19 mouse cellular contexts compared by ENCODE assay signal in genomic region chr1:186555441-186555975, GRCm38 (mm10).
DNase-seq lines count a peak whose midpoint lies in the region; ATAC-seq and TF ChIP-seq lines count a peak whose summit lies in the region.
"Had no signal": no experiment of that assay in that cellular context is flagged by ENCODE, and none has a peak within 500 bp of the region (broad histone marks: within the 10 kb centered on the region; RNA-seq: fewer than 3 reads in every experiment).

No protein-coding gene starts in this region.

- no peaks in the 10 kb centered on the region for H3K36me3 ChIP-seq in kidney, adult 2 months (ENCODE audit: control insufficient read depth, insufficient read depth, low read length)
- no peaks in the 10 kb centered on the region for H3K36me3 ChIP-seq in heart, embryonic 15.5 days
- H3K36me3 ChIP-seq: embryonic facial prominence, embryonic 15.5 days; forebrain, embryonic 10.5 days; hindbrain, embryonic 12.5 days; liver, embryonic 13.5 days had no signal

- no peak overlapping the region for H3K4me3 ChIP-seq in kidney, adult 2 months (ENCODE audit: insufficient read depth, low read depth, low read length)
- no peak overlapping the region for H3K4me3 ChIP-seq in heart, embryonic 15.5 days
- H3K4me3 ChIP-seq: embryonic facial prominence, embryonic 15.5 days; forebrain, embryonic 10.5 days; hindbrain, embryonic 12.5 days; liver, embryonic 13.5 days had no signal

- no peak for TF ChIP-seq POLR2A in kidney, adult 2 months (IDR thresholded peaks at IDR 0.05; ENCODE audit: low read depth, low read length)

- ATAC-seq in heart, embryonic 15.5 days (replicated peaks; ENCODE audit: insufficient number of reproducible peaks, insufficient read depth, low FRiP score, low read depth): peak; percentile 87
- ATAC-seq: inflammation-experienced regulatory T-cells, adult 6 months; midbrain, embryonic 16.5 days had no signal

- no peak overlapping the region for H3K9ac ChIP-seq in heart, embryonic 15.5 days
- H3K9ac ChIP-seq: embryonic facial prominence, embryonic 15.5 days; hindbrain, embryonic 12.5 days; liver, embryonic 13.5 days had no signal

- no peaks in the 10 kb centered on the region for H3K4me1 ChIP-seq in kidney, adult 2 months (ENCODE audit: control insufficient read depth, insufficient read depth, low read length)
- peaks cover 15% of the 10 kb centered on the region for H3K4me1 ChIP-seq in heart, embryonic 15.5 days (replicated peaks)
- H3K4me1 ChIP-seq: embryonic facial prominence, embryonic 15.5 days; forebrain, embryonic 10.5 days; hindbrain, embryonic 12.5 days; liver, embryonic 13.5 days had no signal

- no peak overlapping the region for H3K4me2 ChIP-seq in heart, embryonic 15.5 days
- H3K4me2 ChIP-seq: embryonic facial prominence, embryonic 15.5 days; hindbrain, embryonic 12.5 days; liver, embryonic 13.5 days had no signal

- WGBS in kidney, adult 2 months: 62% methylated on average over 6 of the region's 6 CpGs
- WGBS in heart, embryonic 15.5 days: 6% methylated on average over 6 of the region's 6 CpGs

- H3K9me3 ChIP-seq in heart, embryonic 15.5 days (replicated peaks): no peaks in the 10 kb centered on the region
- H3K9me3 ChIP-seq: embryonic facial prominence, embryonic 15.5 days; forebrain, embryonic 10.5 days; hindbrain, embryonic 12.5 days; liver, embryonic 13.5 days had no signal

- no peaks in the 10 kb centered on the region for H3K27me3 ChIP-seq in kidney, adult 2 months (replicated peaks; ENCODE audit: control insufficient read depth, insufficient read depth, low read length)
- no peaks in the 10 kb centered on the region for H3K27me3 ChIP-seq in heart, embryonic 15.5 days
- H3K27me3 ChIP-seq: embryonic facial prominence, embryonic 15.5 days; liver, embryonic 13.5 days had no signal

- peak overlapping the region; percentile 56 for H3K27ac ChIP-seq in kidney, adult 2 months (ENCODE audit: insufficient read depth, low read depth, low read length)
- H3K27ac ChIP-seq in heart, embryonic 15.5 days: peak overlapping the region; percentile 50
- H3K27ac ChIP-seq: embryonic facial prominence, embryonic 15.5 days; forebrain, embryonic 10.5 days; hindbrain, embryonic 12.5 days; liver, embryonic 13.5 days had no signal

- TF ChIP-seq CTCF in kidney, adult 2 months (conservative IDR thresholded peaks at IDR 0.05; ENCODE audit: insufficient read depth, insufficient read length, low read depth, low read length): no peak

- DNase-seq in kidney, adult 2 months: peak; percentile 15
- no peak for DNase-seq in kidney, postnatal 10 days
- peak; percentile 18 for DNase-seq in heart, adult 8-10 months (ENCODE audit: low spot score)
- DNase-seq in lung, postnatal 10 days: peak; percentile 18
- no peak for DNase-seq in thymus, postnatal 0 days (ENCODE audit: low spot score)
- no peak for DNase-seq in right cerebral cortex, adult 18-20 months
- DNase-seq: adrenal gland, postnatal 14 days; B cell, adult 2 months; cerebellum, adult 18-20 months; embryo, embryonic 11 days; liver, embryonic 13.5 days; spleen, adult 18-20 months; thymus, adult 2 months had no signal

Comparison
In these comparisons a context has a peak if more than half of its experiments do, and no peak if none do; other contexts are left out.
1. DNase-seq: peak in kidney, adult 2 months (single experiment), heart, adult 8-10 months (single experiment) and lung, postnatal 10 days (single experiment); none in kidney, postnatal 10 days (single experiment), thymus, postnatal 0 days (single experiment) and right cerebral cortex, adult 18-20 months (single experiment).